Mouse (Mus musculus): ENCODE data around the gene Pex14. TPM values are rescaled to one million over a fixed set of nuclear protein-coding genes. Genes with fewer than 3 reads are reported as not detected.

Pex14 gene
- polyA plus RNA-seq, 2 experiments = 32.3 to 37.3 TPM

- Histone ChIP-seq H3K4me1 (ENCODE audit: control insufficient read depth, insufficient read depth, low read length) (peaks cover 26% of the 10 kb centered on the region), H3K27me3 (ENCODE audit: control insufficient read depth, insufficient read depth, low read length) (peaks cover 48% of the 10 kb centered on the region)
- 90% methylated on average over 12 of the region's 19 CpGs for WGBS
These were observed 138.6 kb downstream of the Pex14 start for GRCm38 (mm10) chr4:148961081-148961480.

GRCm38 (mm10) chr4:148960011-148960410 is 139.7 kb downstream of the Pex14 start:
- H3K9ac ChIP-seq (ENCODE audit: low read depth, low read length, severe bottlenecking) = no peak overlapping the region
- DNase-seq (ENCODE audit: low spot score) = no peak
- WGBS = 77% methylated on average over 11 of the region's 12 CpGs
- H3K4me2 ChIP-seq (replicated peaks; ENCODE audit: low read depth, low read length, severe bottlenecking) = no peak overlapping the region
- no peaks in the 10 kb centered on the region for H3K9me3 ChIP-seq (ENCODE audit: control insufficient read depth, low read length)
- peaks cover 34% of the 10 kb centered on the region for H3K36me3 ChIP-seq (ENCODE audit: control insufficient read depth, insufficient read depth, low read length)
- ATAC-seq (ENCODE audit: low FRiP score, low read depth) = no peak
- H3K4me1 ChIP-seq (ENCODE audit: control insufficient read depth, insufficient read depth, low read length) = peaks cover 17% of the 10 kb centered on the region
- TF ChIP-seq POLR2A (IDR thresholded peaks at IDR 0.05; ENCODE audit: borderline replicate concordance, extremely low read depth, insufficient read depth, insufficient read length) = no peak
- H3K27ac ChIP-seq (replicated peaks; ENCODE audit: low read depth, low read length) = no peak overlapping the region
- H3K4me3 ChIP-seq (replicated peaks; ENCODE audit: low read length) = no peak overlapping the region
- peaks cover 49% of the 10 kb centered on the region for H3K27me3 ChIP-seq (ENCODE audit: control insufficient read depth, insufficient read depth, low read length)

More at GRCm38 (mm10) chr4:148961081-148961480, 138.6 kb downstream of the Pex14 start:
- Histone ChIP-seq H3K9ac (ENCODE audit: low read depth, low read length, severe bottlenecking) (no peak overlapping the region), H3K9me3 (ENCODE audit: control insufficient read depth, low read length) (no peaks in the 10 kb centered on the region), H3K27ac (replicated peaks; ENCODE audit: low read depth, low read length) (no peak overlapping the region), H3K4me3 (replicated peaks; ENCODE audit: low read length) (no peak overlapping the region), H3K36me3 (ENCODE audit: control insufficient read depth, insufficient read depth, low read length) (peaks cover 34% of the 10 kb centered on the region), H3K4me2 (replicated peaks; ENCODE audit: low read depth, low read length, severe bottlenecking) (no peak overlapping the region)
- DNase-seq (ENCODE audit: low spot score) (no peak), ATAC-seq (ENCODE audit: low FRiP score, low read depth) (no peak)
- TF ChIP-seq POLR2A (IDR thresholded peaks at IDR 0.05; ENCODE audit: borderline replicate concordance, extremely low read depth, insufficient read depth, insufficient read length) = no peak

GRCm38 (mm10) chr4:148955131-148955813 is 144.4 kb downstream of the Pex14 start:
- Histone ChIP-seq H3K9me3 (ENCODE audit: control insufficient read depth, low read length) (no peaks in the 10 kb centered on the region), H3K27me3 (ENCODE audit: control insufficient read depth, insufficient read depth, low read length) (peaks cover 64% of the 10 kb centered on the region), H3K4me2 (replicated peaks; ENCODE audit: low read depth, low read length, severe bottlenecking) (no peak overlapping the region), H3K36me3 (ENCODE audit: control insufficient read depth, insufficient read depth, low read length) (peaks cover 4% of the 10 kb centered on the region), H3K27ac (replicated peaks; ENCODE audit: low read depth, low read length) (no peak overlapping the region), H3K4me1 (ENCODE audit: control insufficient read depth, insufficient read depth, low read length) (peaks cover 31% of the 10 kb centered on the region), H3K4me3 (replicated peaks; ENCODE audit: low read length) (no peak overlapping the region), H3K9ac (ENCODE audit: low read depth, low read length, severe bottlenecking) (no peak overlapping the region)
- ATAC-seq (ENCODE audit: low FRiP score, low read depth) = no peak
- no peak for DNase-seq (ENCODE audit: low spot score)
- 78% methylated on average over 14 of the region's 14 CpGs for WGBS
- TF ChIP-seq POLR2A (IDR thresholded peaks at IDR 0.05; ENCODE audit: borderline replicate concordance, extremely low read depth, insufficient read depth, insufficient read length) = no peak

GRCm38 (mm10) chr4:148952328-148953222 is 147.1 kb downstream of the Pex14 start:
- 4% methylated on average over 45 of the region's 69 CpGs for WGBS
- Histone ChIP-seq H3K4me3 (replicated peaks; ENCODE audit: low read length) (peak overlapping the region; percentile 32), H3K4me2 (replicated peaks; ENCODE audit: low read depth, low read length, severe bottlenecking) (peak overlapping the region; percentile 58), H3K9me3 (ENCODE audit: control insufficient read depth, low read length) (no peaks in the 10 kb centered on the region), H3K36me3 (ENCODE audit: control insufficient read depth, insufficient read depth, low read length) (no peaks in the 10 kb centered on the region), H3K4me1 (ENCODE audit: control insufficient read depth, insufficient read depth, low read length) (peaks cover 26% of the 10 kb centered on the region), H3K9ac (ENCODE audit: low read depth, low read length, severe bottlenecking) (peak overlapping the region; percentile 31; the same call in 1 of the 2 replicates), H3K27me3 (ENCODE audit: control insufficient read depth, insufficient read depth, low read length) (peaks cover 68% of the 10 kb centered on the region), H3K27ac (replicated peaks; ENCODE audit: low read depth, low read length) (no peak overlapping the region)
- ATAC-seq (ENCODE audit: low FRiP score, low read depth) (no peak), DNase-seq (ENCODE audit: low spot score) (no peak)
- no peak for TF ChIP-seq POLR2A (IDR thresholded peaks at IDR 0.05; ENCODE audit: borderline replicate concordance, extremely low read depth, insufficient read depth, insufficient read length)

- Histone ChIP-seq H3K27ac (replicated peaks; ENCODE audit: low read depth, low read length) (no peak overlapping the region), H3K4me3 (replicated peaks; ENCODE audit: low read length) (peak overlapping the region; percentile 32), H3K9me3 (ENCODE audit: control insufficient read depth, low read length) (no peaks in the 10 kb centered on the region), H3K4me1 (ENCODE audit: control insufficient read depth, insufficient read depth, low read length) (peaks cover 26% of the 10 kb centered on the region), H3K36me3 (ENCODE audit: control insufficient read depth, insufficient read depth, low read length) (no peaks in the 10 kb centered on the region), H3K4me2 (replicated peaks; ENCODE audit: low read depth, low read length, severe bottlenecking) (peak overlapping the region; percentile 58), H3K9ac (ENCODE audit: low read depth, low read length, severe bottlenecking) (0 out of 2 replicates have a peak overlapping the region, but pooled peaks have one; percentile 31), H3K27me3 (ENCODE audit: control insufficient read depth, insufficient read depth, low read length) (peaks cover 68% of the 10 kb centered on the region)
- ATAC-seq (ENCODE audit: low FRiP score, low read depth) (no peak), DNase-seq (ENCODE audit: low spot score) (no peak)
- TF ChIP-seq POLR2A (IDR thresholded peaks at IDR 0.05; ENCODE audit: borderline replicate concordance, extremely low read depth, insufficient read depth, insufficient read length) = no peak
- WGBS = 4% methylated on average over 28 of the region's 44 CpGs
These were observed 147.8 kb downstream of the Pex14 start for GRCm38 (mm10) chr4:148951821-148952291.

Measured in limb, embryonic 14.5 days (tissue).